Comparison of ENCODE assay signal across 9 mouse cellular contexts in genomic region chr9:40877146-40877880, GRCm38 (mm10). TPM values are rescaled to one million over a fixed set of nuclear protein-coding genes. Genes with fewer than 3 reads are reported as not detected.
A peak's percentile ranks its signal among the peaks of the same experiment; 100 is the strongest.
DNase-seq lines count a peak whose midpoint lies in the region; ATAC-seq and TF ChIP-seq lines count a peak whose summit lies in the region.
"Had no signal": no experiment of that assay in that cellular context is flagged by ENCODE, and none has a peak within 500 bp of the region (broad histone marks: within the 10 kb centered on the region; RNA-seq: fewer than 3 reads in every experiment).

No protein-coding gene starts in this region.

- H3K4me2 ChIP-seq in kidney, embryonic 16.5 days (replicated peaks; ENCODE audit: low read depth, low read length) = peak overlapping the region; percentile 34
- H3K4me2 ChIP-seq in embryonic facial prominence, embryonic 15.5 days (replicated peaks) = peak overlapping the region; percentile 45
- peak overlapping the region; percentile 58 for H3K4me2 ChIP-seq in intestine, postnatal 0 days (replicated peaks; ENCODE audit: low read depth)
- H3K4me2 ChIP-seq in neural tube, embryonic 13.5 days = peak overlapping the region; percentile 39

- TF ChIP-seq CTCF in intestine, postnatal 0 days (IDR thresholded peaks at IDR 0.05; ENCODE audit: low read depth) = no peak

- no peak for DNase-seq in kidney, postnatal 14 days
- no peak for DNase-seq in layer of hippocampus, postnatal 36 days
- DNase-seq in T-cell, adult 2 months (ENCODE audit: low spot score) = no peak
- DNase-seq in left cerebral cortex, postnatal 4 days = no peak
- DNase-seq: cerebellum, postnatal 36 days had no signal

- 1% methylated on average over 42 of the region's 42 CpGs for WGBS in kidney, embryonic 16.5 days
- WGBS in embryonic facial prominence, embryonic 15.5 days = under 1% methylated on average over 42 of the region's 42 CpGs
- 2% methylated on average over 42 of the region's 42 CpGs for WGBS in intestine, postnatal 0 days
- 1% methylated on average over 42 of the region's 42 CpGs for WGBS in neural tube, embryonic 13.5 days

- peaks cover 8% of the 10 kb centered on the region for H3K4me1 ChIP-seq in kidney, embryonic 16.5 days (ENCODE audit: insufficient read depth, low read length)
- peaks cover 19% of the 10 kb centered on the region for H3K4me1 ChIP-seq in embryonic facial prominence, embryonic 15.5 days
- no peaks in the 10 kb centered on the region for H3K4me1 ChIP-seq in intestine, postnatal 0 days (replicated peaks; ENCODE audit: control insufficient read depth, insufficient read depth, low read length)
- peaks cover 16% of the 10 kb centered on the region for H3K4me1 ChIP-seq in neural tube, embryonic 13.5 days (replicated peaks)

- H3K27ac ChIP-seq in kidney, embryonic 16.5 days (ENCODE audit: low read length) = no peak overlapping the region
- no peak overlapping the region for H3K27ac ChIP-seq in embryonic facial prominence, embryonic 15.5 days (replicated peaks)
- H3K27ac ChIP-seq in intestine, postnatal 0 days (ENCODE audit: low read depth, low read length) = no peak overlapping the region
- no peak overlapping the region for H3K27ac ChIP-seq in neural tube, embryonic 13.5 days (replicated peaks)

- H3K4me3 ChIP-seq in kidney, embryonic 16.5 days (ENCODE audit: low read length) = peak overlapping the region; percentile 33
- peak overlapping the region; percentile 31 for H3K4me3 ChIP-seq in embryonic facial prominence, embryonic 15.5 days (replicated peaks)
- H3K4me3 ChIP-seq in intestine, postnatal 0 days (ENCODE audit: low read depth, low read length) = peak overlapping the region; percentile 33
- peak overlapping the region; percentile 8 for H3K4me3 ChIP-seq in neural tube, embryonic 13.5 days

- no peak for ATAC-seq in kidney, embryonic 16.5 days (ENCODE audit: low FRiP score, low TSS enrichment)
- ATAC-seq in embryonic facial prominence, embryonic 15.5 days (ENCODE audit: insufficient number of reproducible peaks, low FRiP score, low TSS enrichment, low read depth) = no peak
- ATAC-seq in intestine, postnatal 0 days = no peak
- ATAC-seq in neural tube, embryonic 13.5 days (ENCODE audit: low read depth) = peak; percentile 40; the same call in 1 of the 2 replicates

- no peaks in the 10 kb centered on the region for H3K9me3 ChIP-seq in kidney, embryonic 16.5 days (ENCODE audit: low read length)
- H3K9me3 ChIP-seq in embryonic facial prominence, embryonic 15.5 days (replicated peaks) = no peaks in the 10 kb centered on the region
- no peaks in the 10 kb centered on the region for H3K9me3 ChIP-seq in intestine, postnatal 0 days (ENCODE audit: control insufficient read depth)
- no peaks in the 10 kb centered on the region for H3K9me3 ChIP-seq in neural tube, embryonic 13.5 days

- H3K27me3 ChIP-seq in kidney, embryonic 16.5 days (ENCODE audit: insufficient read depth, low read length) = peaks cover 97% of the 10 kb centered on the region
- H3K27me3 ChIP-seq in embryonic facial prominence, embryonic 15.5 days = peaks cover 98% of the 10 kb centered on the region
- peaks cover 88% of the 10 kb centered on the region for H3K27me3 ChIP-seq in intestine, postnatal 0 days (replicated peaks; ENCODE audit: control insufficient read depth, insufficient read depth, low read length)
- H3K27me3 ChIP-seq in neural tube, embryonic 13.5 days = peaks cover 94% of the 10 kb centered on the region

- no peaks in the 10 kb centered on the region for H3K36me3 ChIP-seq in kidney, embryonic 16.5 days (ENCODE audit: insufficient read depth, low read length)
- no peaks in the 10 kb centered on the region for H3K36me3 ChIP-seq in embryonic facial prominence, embryonic 15.5 days
- no peaks in the 10 kb centered on the region for H3K36me3 ChIP-seq in intestine, postnatal 0 days (ENCODE audit: control insufficient read depth, insufficient read depth)
- no peaks in the 10 kb centered on the region for H3K36me3 ChIP-seq in neural tube, embryonic 13.5 days

- intact Hi-C loops in left cerebral cortex, postnatal 4 days (cut with DNase I) = no loop called here

- H3K9ac ChIP-seq in kidney, embryonic 16.5 days (replicated peaks; ENCODE audit: low read length) = no peak overlapping the region
- no peak overlapping the region for H3K9ac ChIP-seq in embryonic facial prominence, embryonic 15.5 days
- H3K9ac ChIP-seq in intestine, postnatal 0 days (ENCODE audit: low read depth, low read length) = no peak overlapping the region
- H3K9ac ChIP-seq in neural tube, embryonic 13.5 days = no peak overlapping the region

RNA-seq across cellular contexts. Expression of gene Bsx, which starts 3.4 kb away (rescaled TPM):
- not detected in 2 replicates for polyA plus RNA-seq in kidney, embryonic 16.5 days (2015; fragmentation: Nextera tagmentation; extraction: Ambion mirVana)
- not detected in 2 replicates for polyA plus RNA-seq in embryonic facial prominence, embryonic 15.5 days (2015; fragmentation: Nextera tagmentation; extraction: Ambion mirVana)
- polyA plus RNA-seq in intestine, postnatal 0 days (2015; fragmentation: Nextera tagmentation; extraction: Ambion mirVana) = not detected in 2 replicates
- polyA plus RNA-seq in neural tube, embryonic 13.5 days (2015; fragmentation: Nextera tagmentation; extraction: Ambion mirVana) = not detected in 2 replicates
- not detected for total RNA-seq in layer of hippocampus, postnatal 36 days (2021)
- total RNA-seq in left cerebral cortex, postnatal 4 days (2021) = not detected
